Mouse (Mus musculus): ENCODE data around the gene Decr2. TPM values are rescaled to one million over a fixed set of nuclear protein-coding genes. Genes with fewer than 3 reads are reported as not detected.
A peak's percentile ranks its signal among the peaks of the same experiment; 100 is the strongest.

Gene Decr2
- polyA plus RNA-seq, 1 experiment from 2014 or later, result 14.7 TPM

DNA sequence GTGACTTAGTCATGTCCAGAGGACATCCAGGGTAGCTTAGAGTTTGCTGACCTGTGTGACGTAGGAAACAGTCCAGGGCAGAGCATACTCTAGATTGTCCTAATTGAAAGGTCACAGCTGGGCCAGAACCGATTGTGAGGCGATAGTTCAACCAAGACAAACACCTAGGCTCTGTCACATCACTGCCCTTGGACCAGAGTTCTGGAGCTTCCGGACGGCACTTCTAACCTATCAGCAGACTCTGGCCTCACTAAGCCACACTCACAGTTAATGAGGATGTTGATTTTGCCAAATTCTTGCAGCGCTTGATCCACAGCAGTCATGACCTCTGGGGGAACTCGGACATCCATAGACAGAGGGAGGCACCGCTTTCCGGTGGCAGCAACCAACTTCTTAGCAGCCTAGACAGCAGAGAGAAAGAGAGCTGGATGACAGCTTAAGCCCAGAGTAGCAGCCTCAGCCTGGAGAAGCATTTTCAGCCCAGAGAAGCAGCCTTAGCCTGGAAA is 3.0 kb downstream of the Decr2 start:
- H3K27me3 ChIP-seq, result no peaks in the 10 kb centered on the region
- H3K27ac ChIP-seq (replicated peaks), result no peak overlapping the region
- 78% methylated on average over 9 of the region's 9 CpGs for WGBS (ENCODE audit: insufficient replicate concordance)
- no peak overlapping the region for H3K4me3 ChIP-seq (replicated peaks)
- H3K36me3 ChIP-seq (replicated peaks), result no peaks in the 10 kb centered on the region; the same call in 1 of the 2 replicates
- no peak overlapping the region for H3K4me2 ChIP-seq
- H3K4me1 ChIP-seq (replicated peaks), result peaks cover 12% of the 10 kb centered on the region
- no peak for ATAC-seq (ENCODE audit: insufficient read depth)
- H3K9me3 ChIP-seq (replicated peaks), result no peaks in the 10 kb centered on the region
- H3K9ac ChIP-seq, result no peak overlapping the region

DNA sequence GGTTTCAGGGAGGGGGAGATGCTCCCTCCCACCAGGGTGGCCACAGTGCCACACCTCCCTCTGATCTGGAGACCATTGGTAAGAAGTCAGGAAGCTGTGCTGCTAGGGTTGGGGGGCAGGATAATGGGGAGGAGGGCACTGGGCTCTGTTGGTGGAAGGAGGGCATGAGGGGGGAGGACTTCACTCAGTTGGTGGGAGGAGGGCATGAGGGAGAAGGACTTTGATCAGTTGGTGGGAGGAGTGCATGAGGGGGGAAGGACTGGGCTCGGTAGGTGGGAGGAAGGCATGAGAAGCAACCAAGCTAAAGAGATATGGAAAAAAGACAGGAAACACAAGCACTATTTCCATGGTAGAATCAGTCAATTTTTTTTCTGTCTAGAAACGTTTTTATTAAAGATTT is 9.3 kb downstream of the Decr2 start:
- no peak overlapping the region for H3K9ac ChIP-seq
- H3K27ac ChIP-seq (replicated peaks), result no peak overlapping the region
- no peaks in the 10 kb centered on the region for H3K4me1 ChIP-seq (replicated peaks)
- no peaks in the 10 kb centered on the region; the same call in 1 of the 2 replicates for H3K36me3 ChIP-seq (replicated peaks)
- no peak overlapping the region for H3K4me3 ChIP-seq (replicated peaks)
- peaks cover 9% of the 10 kb centered on the region; the same call in 1 of the 2 replicates for H3K27me3 ChIP-seq
- WGBS (ENCODE audit: insufficient replicate concordance), result 17% methylated on average over 2 of the region's 2 CpGs
- no peak for ATAC-seq (ENCODE audit: insufficient read depth)
- no peak overlapping the region for H3K4me2 ChIP-seq
- no peaks in the 10 kb centered on the region for H3K9me3 ChIP-seq (replicated peaks)

GRCm38 (mm10) chr17:26078851-26079250 is 11.3 kb downstream of the Decr2 start:
- H3K4me2 ChIP-seq, result no peak overlapping the region
- no peak overlapping the region for H3K4me3 ChIP-seq (replicated peaks)
- H3K27ac ChIP-seq (replicated peaks), result no peak overlapping the region
- H3K9me3 ChIP-seq (replicated peaks), result no peaks in the 10 kb centered on the region
- peaks cover 9% of the 10 kb centered on the region; the same call in 1 of the 2 replicates for H3K27me3 ChIP-seq
- H3K4me1 ChIP-seq (replicated peaks), result no peaks in the 10 kb centered on the region
- WGBS (ENCODE audit: insufficient replicate concordance), result 53% methylated on average over 2 of the region's 2 CpGs
- H3K9ac ChIP-seq, result no peak overlapping the region
- no peaks in the 10 kb centered on the region for H3K36me3 ChIP-seq (replicated peaks)
- no peak for ATAC-seq (ENCODE audit: insufficient read depth)

DNA sequence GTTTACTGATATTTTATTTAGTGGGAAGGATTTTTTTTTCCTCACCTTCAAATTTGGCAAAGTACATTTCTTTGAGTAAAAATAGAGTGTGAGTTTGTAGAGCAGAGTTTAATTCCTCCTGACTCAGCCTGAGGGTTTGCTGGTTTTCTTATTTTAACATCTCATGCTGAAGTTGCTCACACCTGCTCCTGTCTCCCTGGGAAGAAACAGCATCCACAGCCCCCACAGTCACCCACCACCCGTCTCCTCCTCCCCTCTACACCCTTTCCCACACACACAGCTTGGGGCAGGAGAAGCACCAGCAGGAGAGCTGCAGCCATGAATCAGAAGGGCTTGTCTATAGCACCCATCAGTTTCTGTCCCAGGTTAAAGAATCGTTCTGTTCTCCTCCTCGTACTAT is 14.9 kb downstream of the Decr2 start:
- Histone ChIP-seq H3K4me3 (replicated peaks) (no peak overlapping the region), H3K27ac (replicated peaks) (no peak overlapping the region), H3K4me2 (no peak overlapping the region), H3K4me1 (replicated peaks) (peaks cover under 1% of the 10 kb centered on the region; the same call in 1 of the 2 replicates), H3K9ac (no peak overlapping the region), H3K9me3 (replicated peaks) (no peaks in the 10 kb centered on the region), H3K27me3 (peaks cover 42% of the 10 kb centered on the region), H3K36me3 (replicated peaks) (no peaks in the 10 kb centered on the region)
- 55% methylated on average over 3 of the region's 3 CpGs for WGBS (ENCODE audit: insufficient replicate concordance)
- ATAC-seq (ENCODE audit: insufficient read depth), result no peak

DNA sequence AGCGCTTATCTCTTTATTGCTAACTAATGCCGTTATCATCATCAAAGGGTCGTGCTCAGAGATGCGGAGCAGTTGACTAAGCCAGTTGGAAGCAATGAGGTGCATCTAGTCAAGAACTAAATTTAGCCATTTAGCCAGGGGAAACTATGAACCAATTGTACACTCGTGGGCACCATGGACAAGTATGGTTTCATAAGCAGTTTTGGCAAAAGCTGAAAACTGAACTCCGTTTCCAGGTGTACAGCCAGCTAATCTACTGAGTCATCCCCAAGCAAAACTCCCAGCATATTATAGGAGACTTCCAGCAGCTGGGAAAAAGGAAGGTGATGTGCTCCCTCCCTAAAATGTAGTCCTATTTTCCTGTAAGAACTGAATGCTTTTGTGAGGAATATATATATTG is 20.0 kb downstream of the Decr2 start:
- Histone ChIP-seq H3K9me3 (replicated peaks) (no peaks in the 10 kb centered on the region), H3K27ac (replicated peaks) (no peak overlapping the region), H3K4me2 (peak overlapping the region; percentile 94), H3K4me3 (replicated peaks) (peak overlapping the region; percentile 69), H3K36me3 (replicated peaks) (no peaks in the 10 kb centered on the region), H3K9ac (no peak overlapping the region), H3K4me1 (replicated peaks) (peaks cover 30% of the 10 kb centered on the region), H3K27me3 (peaks cover 73% of the 10 kb centered on the region)
- ATAC-seq (ENCODE audit: insufficient read depth), result no peak
- 20% methylated on average over 6 of the region's 6 CpGs for WGBS (ENCODE audit: insufficient replicate concordance)

GRCm38 (mm10) chr17:26068831-26069739 is 21.1 kb downstream of the Decr2 start, which contains the start of gene Rab11fip3:
Gene Rab11fip3, minus strand, starts transcription at chr17:26069555.
- Histone ChIP-seq H3K4me2 (peak within 1 kb of the TSS; percentile 94), H3K9ac (peak within 1 kb of the TSS; percentile 51), H3K27me3 (peaks cover 76% of the 10 kb centered on the region), H3K4me3 (replicated peaks) (peak within 1 kb of the TSS; percentile 69), H3K36me3 (replicated peaks) (no peaks in the 10 kb centered on the region), H3K4me1 (replicated peaks) (peaks cover 33% of the 10 kb centered on the region), H3K9me3 (replicated peaks) (no peaks in the 10 kb centered on the region), H3K27ac (replicated peaks) (no peak within 1 kb of the TSS)
- peak; percentile 80 for ATAC-seq (ENCODE audit: insufficient read depth)
- WGBS (ENCODE audit: insufficient replicate concordance), result under 1% methylated on average over 94 of the region's 94 CpGs

DNA sequence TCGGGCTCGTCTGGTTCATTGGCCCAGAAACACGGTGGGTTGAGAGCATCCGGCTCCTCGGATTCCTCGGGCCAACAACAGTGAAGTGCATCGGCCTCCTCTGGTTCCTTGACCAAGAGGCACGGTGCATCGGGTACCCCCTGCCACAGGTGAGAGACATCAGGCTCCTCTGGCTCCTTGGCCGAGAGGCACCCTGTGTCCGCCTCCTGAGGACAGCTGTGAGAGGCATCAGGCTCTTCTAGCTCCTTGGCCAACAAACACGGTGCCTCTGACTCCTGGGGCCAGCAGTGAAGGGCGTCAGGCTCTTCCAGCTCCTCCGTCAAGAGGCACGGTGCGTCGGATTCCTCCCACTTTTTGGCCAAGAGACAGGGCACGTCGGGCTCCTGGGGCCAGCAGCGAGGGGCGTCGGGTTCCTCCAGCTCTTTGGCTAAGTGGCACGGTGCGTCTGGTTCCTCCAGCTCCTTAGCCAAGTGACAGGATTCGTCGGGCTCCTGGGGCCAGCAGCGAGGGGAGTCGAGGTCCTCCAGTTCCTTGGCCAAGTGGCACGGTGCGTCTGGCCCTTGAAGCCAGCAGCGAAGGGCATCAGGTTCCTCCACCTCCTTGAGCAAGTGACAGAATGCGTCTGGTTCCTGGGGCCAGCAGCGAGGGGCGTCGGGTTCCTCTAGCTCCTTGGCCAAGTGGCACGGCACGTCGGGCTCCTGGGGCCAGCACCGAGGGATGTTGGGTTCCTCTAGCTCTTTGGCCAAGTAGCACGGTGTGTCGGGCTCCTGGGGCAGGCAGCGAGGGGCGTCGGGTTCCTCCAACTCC is 21.9 kb downstream of the Decr2 start:
- Histone ChIP-seq H3K27ac (replicated peaks) (no peak overlapping the region), H3K4me2 (peak overlapping the region; percentile 94), H3K4me1 (replicated peaks) (peaks cover 33% of the 10 kb centered on the region), H3K36me3 (replicated peaks) (no peaks in the 10 kb centered on the region), H3K27me3 (peaks cover 73% of the 10 kb centered on the region), H3K4me3 (replicated peaks) (peak overlapping the region; percentile 69), H3K9me3 (replicated peaks) (no peaks in the 10 kb centered on the region), H3K9ac (peak overlapping the region; percentile 51)
- ATAC-seq (ENCODE audit: insufficient read depth), result no peak
- WGBS (ENCODE audit: insufficient replicate concordance), result 4% methylated on average over 44 of the region's 44 CpGs

- ATAC-seq (ENCODE audit: insufficient read depth), result no peak
- Histone ChIP-seq H3K4me1 (replicated peaks) (peaks cover 33% of the 10 kb centered on the region), H3K36me3 (replicated peaks) (no peaks in the 10 kb centered on the region), H3K4me2 (no peak overlapping the region), H3K9me3 (replicated peaks) (no peaks in the 10 kb centered on the region), H3K9ac (no peak overlapping the region), H3K27ac (replicated peaks) (no peak overlapping the region), H3K27me3 (peaks cover 57% of the 10 kb centered on the region), H3K4me3 (replicated peaks) (no peak overlapping the region)
- 67% methylated on average over 7 of the region's 7 CpGs for WGBS (ENCODE audit: insufficient replicate concordance)
These were observed 23.6 kb downstream of the Decr2 start for GRCm38 (mm10) chr17:26066488-26067020.

DNA sequence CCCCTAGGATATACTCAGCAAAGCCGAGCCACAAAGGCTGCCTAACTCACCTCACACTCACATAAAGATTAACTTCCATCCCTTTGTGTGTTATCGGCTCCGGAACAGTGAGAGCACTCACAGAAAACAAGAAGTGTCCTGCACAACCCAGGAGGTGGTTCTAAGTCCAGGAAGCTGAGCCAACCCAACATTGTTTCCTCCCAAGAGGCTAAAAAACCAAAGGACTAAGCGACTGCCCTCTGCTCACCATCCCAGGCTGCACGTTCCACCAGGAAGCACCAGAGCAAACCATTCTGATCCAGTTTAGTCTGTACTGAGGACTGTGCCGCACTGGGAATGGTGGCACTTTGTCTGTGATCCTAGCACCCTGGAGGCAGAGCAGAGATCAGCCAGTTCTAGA is 25.2 kb downstream of the Decr2 start:
- no peaks in the 10 kb centered on the region for H3K36me3 ChIP-seq (replicated peaks)
- H3K4me2 ChIP-seq, result no peak overlapping the region
- H3K9ac ChIP-seq, result no peak overlapping the region
- 33% methylated on average over 6 of the region's 6 CpGs for whole genome bisulfite sequencing (ENCODE audit: insufficient replicate concordance)
- no peak overlapping the region for H3K4me3 ChIP-seq (replicated peaks)
- no peak for ATAC-seq (ENCODE audit: insufficient read depth)
- H3K9me3 ChIP-seq (replicated peaks), result no peaks in the 10 kb centered on the region
- H3K4me1 ChIP-seq (replicated peaks), result peaks cover 29% of the 10 kb centered on the region
- H3K27me3 ChIP-seq, result peaks cover 40% of the 10 kb centered on the region
- H3K27ac ChIP-seq (replicated peaks), result no peak overlapping the region

GRCm38 (mm10) chr17:26057787-26058567 is 32.2 kb downstream of the Decr2 start:
- Histone ChIP-seq H3K9me3 (replicated peaks) (no peaks in the 10 kb centered on the region), H3K4me1 (replicated peaks) (peaks cover 12% of the 10 kb centered on the region), H3K4me2 (no peak overlapping the region), H3K27ac (replicated peaks) (no peak overlapping the region), H3K27me3 (no peaks in the 10 kb centered on the region; the same call in 1 of the 2 replicates), H3K9ac (no peak overlapping the region), H3K36me3 (replicated peaks) (no peaks in the 10 kb centered on the region), H3K4me3 (replicated peaks) (no peak overlapping the region)
- WGBS (ENCODE audit: insufficient replicate concordance), result 74% methylated on average over 9 of the region's 9 CpGs
- ATAC-seq (ENCODE audit: insufficient read depth), result no peak

All from liver, embryonic 15.5 days (tissue).